Mouse (Mus musculus) testis, adult 2 months (tissue): ENCODE results near the gene Spink4.

Experiments
- CTCF ChIP-seq: fragments of 200-500 bp; IDR thresholded peaks from 2 replicates; pipeline ENCODE4 v1.5.1; 2012; ENCODE audit warnings: low read depth, mild to moderate bottlenecking, inconsistent platforms, low read length, moderate library complexity; ENCODE audit not compliant: control insufficient read depth, insufficient read depth, insufficient replicate concordance
- POLR2A ChIP-seq: fragments of 200-500 bp; IDR thresholded peaks from 2 replicates; pipeline ENCODE4 v1.6.1; 2012; ENCODE audit warnings: low read depth, mild to moderate bottlenecking, inconsistent platforms, low read length, moderate library complexity; ENCODE audit not compliant: control insufficient read depth

DNA sequence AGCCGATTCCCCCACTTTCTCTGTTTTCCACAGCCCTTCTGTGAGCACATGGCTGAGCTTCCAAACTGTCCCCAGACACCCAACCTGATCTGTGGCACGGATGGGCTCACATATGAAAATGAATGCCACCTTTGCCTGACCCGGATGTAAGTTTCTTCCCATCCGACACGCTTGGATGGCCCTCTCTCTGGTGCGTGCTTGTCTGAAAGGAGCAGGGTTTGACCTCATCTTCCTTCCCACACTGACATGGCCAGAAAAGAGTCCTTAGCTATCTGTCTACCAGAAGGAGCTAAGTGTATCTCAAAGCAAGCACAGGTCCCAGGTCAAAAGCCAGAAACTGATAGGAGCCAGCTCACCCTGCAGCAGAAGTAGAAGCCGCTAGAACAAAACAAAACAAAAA is 9.2 kb downstream of the Spink4 start:
- TF ChIP-seq CTCF (no peak), POLR2A (no peak)
